Comparison of ENCODE assay signal across 18 mouse cellular contexts in the genomic region with DNA sequence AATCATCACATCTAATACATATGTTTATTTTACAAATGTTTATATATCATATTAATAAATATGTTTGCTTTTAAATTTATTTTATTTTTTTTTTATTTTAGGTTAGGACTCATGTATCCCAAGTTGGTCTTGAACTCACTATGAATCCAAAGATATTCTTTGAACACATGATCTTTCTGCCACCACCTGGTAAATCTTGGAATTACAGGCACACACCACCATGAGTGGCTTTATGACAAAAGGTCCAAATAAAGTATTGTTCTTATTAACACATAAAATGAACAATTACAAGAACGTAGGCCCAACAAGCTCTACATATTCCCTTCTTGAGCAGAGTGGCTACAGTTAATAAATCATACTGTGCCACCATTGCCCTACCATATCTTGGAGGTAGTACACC.
DNase-seq lines count a peak whose midpoint lies in the region; ATAC-seq and TF ChIP-seq lines count a peak whose summit lies in the region.
"Had no signal": no experiment of that assay in that cellular context is flagged by ENCODE, and none has a peak within 500 bp of the region (broad histone marks: within the 10 kb centered on the region; RNA-seq: fewer than 3 reads in every experiment).

No protein-coding gene starts in this region.

- in situ Hi-C loops in ES-E14 (cut with MboI; ENCODE audit: low sequenced_read_pairs in 2 of 2, unreplicated experiment in 2 of 2), result no loop called here

- no peak overlapping the region for H3K9ac ChIP-seq in hindbrain, postnatal 0 days (replicated peaks; ENCODE audit: low read length)
- no peak overlapping the region for H3K9ac ChIP-seq in hindbrain, embryonic 16.5 days (ENCODE audit: low read depth, low read length)
- no peak overlapping the region for H3K9ac ChIP-seq in ES-E14 (ENCODE audit: insufficient read depth, low read depth, low read length, poor library complexity, severe bottlenecking)
- H3K9ac ChIP-seq: forebrain, postnatal 0 days; limb, embryonic 13.5 days; midbrain, embryonic 13.5 days; neural tube, embryonic 13.5 days had no signal

- no peak overlapping the region for H3K4me3 ChIP-seq in hindbrain, postnatal 0 days (ENCODE audit: low read length)
- H3K4me3 ChIP-seq in hindbrain, embryonic 16.5 days (ENCODE audit: low read length), result no peak overlapping the region
- no peak overlapping the region for H3K4me3 ChIP-seq in ES-E14 (ENCODE audit: insufficient read depth in 1 of 2, low read depth in 1 of 2, low read length in 2 of 2, poor library complexity in 1 of 2, severe bottlenecking in 1 of 2)
- H3K4me3 ChIP-seq: erythroblast, embryonic 14.5 days; heart, embryonic 10.5 days; limb, embryonic 13.5 days; midbrain, embryonic 13.5 days; neural tube, embryonic 13.5 days had no signal

- TF ChIP-seq CTCF in hindbrain, postnatal 0 days (IDR thresholded peaks at IDR 0.05; ENCODE audit: low read depth), result no peak

- peak; percentile 2 for DNase-seq in hindbrain, postnatal 0 days (ENCODE audit: low spot score)
- peak; percentile 1 for DNase-seq in lung, postnatal 36 days
- no peak for DNase-seq in lung, adult 18-20 months
- DNase-seq in ES-E14 (ENCODE audit: low read depth, low spot score), result peak; percentile 26
- DNase-seq in embryo, embryonic 10.5 days (ENCODE audit: low spot score), result peak; percentile 30
- DNase-seq in urinary bladder, postnatal 14 days (ENCODE audit: low spot score), result no peak
- DNase-seq: gastrocnemius, postnatal 10 days; heart, postnatal 4 days; right cerebral cortex, postnatal 25 days; thymus, adult 2 months had no signal

- ATAC-seq in hindbrain, postnatal 0 days, result no peak
- no peak for ATAC-seq in hindbrain, embryonic 16.5 days
- ATAC-seq: lung, postnatal 0 days; midbrain, embryonic 13.5 days had no signal

- H3K4me2 ChIP-seq in hindbrain, postnatal 0 days (ENCODE audit: low read depth, low read length), result no peak overlapping the region
- H3K4me2 ChIP-seq in hindbrain, embryonic 16.5 days (ENCODE audit: low read length), result no peak overlapping the region
- H3K4me2 ChIP-seq: limb, embryonic 13.5 days; midbrain, embryonic 13.5 days; neural tube, embryonic 13.5 days had no signal

- no peaks in the 10 kb centered on the region for H3K4me1 ChIP-seq in hindbrain, postnatal 0 days (ENCODE audit: insufficient read depth, low read length)
- H3K4me1 ChIP-seq in hindbrain, embryonic 16.5 days (ENCODE audit: control insufficient read depth, insufficient read depth, low read depth, low read length), result no peaks in the 10 kb centered on the region
- H3K4me1 ChIP-seq in ES-E14 (ENCODE audit: control insufficient read depth in 2 of 2, insufficient read depth in 2 of 2, low read length in 2 of 2, poor library complexity in 1 of 2), result no peaks in the 10 kb centered on the region
- H3K4me1 ChIP-seq: heart, embryonic 10.5 days; limb, embryonic 13.5 days; midbrain, embryonic 13.5 days; neural tube, embryonic 13.5 days had no signal

- no peaks in the 10 kb centered on the region for H3K9me3 ChIP-seq in hindbrain, postnatal 0 days (ENCODE audit: low read length)
- H3K9me3 ChIP-seq in hindbrain, embryonic 16.5 days (ENCODE audit: control insufficient read depth, low read length), result no peaks in the 10 kb centered on the region
- no peaks in the 10 kb centered on the region for H3K9me3 ChIP-seq in ES-E14 (ENCODE audit: control insufficient read depth, insufficient read depth, low read depth, low read length)
- H3K9me3 ChIP-seq: heart, embryonic 10.5 days; limb, embryonic 13.5 days; midbrain, embryonic 13.5 days; neural tube, embryonic 13.5 days had no signal

- WGBS in hindbrain, postnatal 0 days, result 84% methylated on average over 1 of the region's 1 CpGs
- WGBS in hindbrain, embryonic 16.5 days, result 85% methylated on average over 1 of the region's 1 CpGs

- H3K36me3 ChIP-seq in hindbrain, postnatal 0 days (ENCODE audit: insufficient read depth, low read length), result no peaks in the 10 kb centered on the region
- no peaks in the 10 kb centered on the region for H3K36me3 ChIP-seq in hindbrain, embryonic 16.5 days (ENCODE audit: control insufficient read depth, insufficient read depth, low read length)
- H3K36me3 ChIP-seq in ES-E14 (ENCODE audit: control insufficient read depth, insufficient read depth, low read length, poor library complexity, severe bottlenecking), result no peaks in the 10 kb centered on the region
- H3K36me3 ChIP-seq: heart, embryonic 10.5 days; limb, embryonic 13.5 days; midbrain, embryonic 13.5 days; neural tube, embryonic 13.5 days had no signal

- no peaks in the 10 kb centered on the region for H3K27me3 ChIP-seq in hindbrain, postnatal 0 days (ENCODE audit: insufficient read depth, low read length)
- no peaks in the 10 kb centered on the region for H3K27me3 ChIP-seq in hindbrain, embryonic 16.5 days (replicated peaks; ENCODE audit: control insufficient read depth, insufficient read depth, low read length)
- H3K27me3 ChIP-seq: limb, embryonic 13.5 days; midbrain, embryonic 13.5 days; neural tube, embryonic 13.5 days had no signal

- H3K27ac ChIP-seq in hindbrain, postnatal 0 days, result no peak overlapping the region
- no peak overlapping the region for H3K27ac ChIP-seq in hindbrain, embryonic 16.5 days (ENCODE audit: low read depth, low read length)
- H3K27ac ChIP-seq in ES-E14 (ENCODE audit: insufficient read depth, low read depth, low read length, poor library complexity, severe bottlenecking), result no peak overlapping the region
- H3K27ac ChIP-seq: heart, embryonic 10.5 days; limb, embryonic 13.5 days; midbrain, embryonic 13.5 days; neural tube, embryonic 13.5 days had no signal

TF ChIP-seq in ES-E14, 5 proteins besides CTCF, POLR2A, EP300 and RAD21:
- TF ChIP-seq ZNF384 (IDR thresholded peaks at IDR 0.05; ENCODE audit: low read depth, low read length), result no peak
- TF ChIP-seq ZC3H11A (IDR thresholded peaks at IDR 0.05; ENCODE audit: borderline replicate concordance, low read depth, low read length), result peak; percentile 45; the same call in 1 of the 2 replicates

Comparison
In these comparisons a context has a peak if more than half of its experiments do, and no peak if none do; other contexts are left out.
1. DNase-seq: peak in hindbrain, postnatal 0 days (single experiment), lung, postnatal 36 days (single experiment), ES-E14 (single experiment) and embryo, embryonic 10.5 days (single experiment); none in lung, adult 18-20 months (0 of 2) and urinary bladder, postnatal 14 days (single experiment).